Mouse (Mus musculus) urinary bladder, postnatal 0 days (tissue): ENCODE data around the gene Cd300ld5. TPM values are rescaled to one million over a fixed set of nuclear protein-coding genes. Genes with fewer than 3 reads are reported as not detected.

Source experiments
- polyA plus RNA-seq: library from polyadenylated mRNA; unstranded; fragments of >200 nt; fragmentation: Nextera tagmentation; extraction: Ambion mirVana; gene quantifications from 2 replicates; pipeline ENCODE4 v1.2.1, GENCODE M21; 2015

Gene Cd300ld5
- polyA plus RNA-seq: 0.16 TPM in 1 of 2 replicates, not detected in the other

DNA sequence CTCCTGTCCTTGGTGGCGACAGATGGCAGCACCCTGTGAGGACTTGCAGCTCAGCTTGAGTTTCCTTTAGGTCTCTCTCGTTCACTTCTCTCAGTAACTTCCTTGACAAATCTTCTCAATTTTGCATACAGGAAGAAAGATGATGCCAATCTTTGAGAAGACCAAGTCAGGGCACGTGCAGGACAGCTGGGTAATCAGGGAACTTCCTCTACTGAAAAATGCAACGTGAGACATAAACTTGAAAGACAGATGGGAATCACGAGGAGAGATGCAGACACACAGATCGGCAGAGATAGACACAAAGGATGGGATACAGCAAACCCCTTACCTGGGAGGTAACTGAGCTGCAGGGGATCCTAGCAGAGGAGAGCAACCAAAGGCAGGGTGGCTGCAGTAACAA, at the start of gene Cd300ld5:
Gene Cd300ld5, minus strand, starts transcription at position 101 of the 400 bp plus-strand sequence.

DNA sequence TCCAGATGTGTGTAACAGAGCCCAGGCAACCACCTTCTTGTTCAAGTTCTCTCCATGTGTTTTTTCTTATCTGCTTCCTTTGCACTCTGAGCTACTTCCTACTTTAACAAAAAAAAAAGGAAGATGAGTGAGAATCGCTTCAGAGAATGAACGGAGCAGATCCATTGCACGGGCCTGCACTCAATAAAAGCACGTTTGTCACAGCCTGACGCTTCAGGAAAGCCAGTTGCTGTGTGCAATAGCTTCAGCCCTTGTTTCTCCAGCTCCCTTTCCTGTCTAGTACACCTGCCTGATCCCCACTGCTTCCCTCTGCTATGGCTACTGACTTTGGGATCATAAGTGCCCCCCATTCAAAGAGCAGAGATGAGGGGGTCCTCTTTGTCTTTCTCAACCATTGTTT, 24.5 kb upstream of the Cd300ld5 start, which contains the start of gene Cd300e:
Gene Cd300e, minus strand, starts transcription at position 101 of the 400 bp plus-strand sequence.

DNA sequence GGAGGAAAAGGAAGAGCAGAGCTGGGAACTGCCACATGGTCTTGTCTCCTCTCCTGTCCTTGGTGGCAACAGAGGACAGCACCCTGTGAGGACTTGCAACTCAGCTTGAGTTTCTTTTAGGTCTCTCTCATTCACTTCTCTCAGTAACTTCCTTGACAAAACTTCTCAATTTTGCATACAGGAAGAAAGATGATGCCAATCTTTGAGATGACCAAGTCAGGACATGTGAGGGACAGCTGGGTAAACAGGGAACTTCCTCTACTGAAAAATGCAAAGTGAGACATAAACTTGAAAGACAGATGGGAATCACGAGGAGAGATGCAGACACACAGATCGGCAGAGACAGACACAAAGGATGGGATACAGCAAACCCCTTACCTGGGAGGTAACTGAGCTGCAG, 10.7 kb upstream of the Cd300ld5 start, which contains the start of gene Cd300ld3:
Gene Cd300ld3, minus strand, starts transcription at position 151 of the 400 bp plus-strand sequence.

DNA sequence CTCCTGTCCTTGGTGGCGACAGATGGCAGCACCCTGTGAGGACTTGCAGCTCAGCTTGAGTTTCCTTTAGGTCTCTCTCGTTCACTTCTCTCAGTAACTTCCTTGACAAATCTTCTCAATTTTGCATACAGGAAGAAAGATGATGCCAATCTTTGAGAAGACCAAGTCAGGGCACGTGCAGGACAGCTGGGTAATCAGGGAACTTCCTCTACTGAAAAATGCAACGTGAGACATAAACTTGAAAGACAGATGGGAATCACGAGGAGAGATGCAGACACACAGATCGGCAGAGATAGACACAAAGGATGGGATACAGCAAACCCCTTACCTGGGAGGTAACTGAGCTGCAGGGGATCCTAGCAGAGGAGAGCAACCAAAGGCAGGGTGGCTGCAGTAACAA, 10.7 kb downstream of the Cd300ld5 start, which contains the start of gene Cd300ld4:
Gene Cd300ld4, minus strand, starts transcription at position 101 of the 400 bp plus-strand sequence.

GRCm38 (mm10) chr11:115016093-115016492, 21.5 kb downstream of the Cd300ld5 start, which contains the start of gene Cd300ld2:
Cd300ld2 (minus strand) TSS chr11:115016193.

GRCm38 (mm10) chr11:115001474-115002040, 36.0 kb downstream of the Cd300ld5 start, which contains the start of gene Cd300c2:
Cd300c2 (minus strand) TSS chr11:115001880.

DNA sequence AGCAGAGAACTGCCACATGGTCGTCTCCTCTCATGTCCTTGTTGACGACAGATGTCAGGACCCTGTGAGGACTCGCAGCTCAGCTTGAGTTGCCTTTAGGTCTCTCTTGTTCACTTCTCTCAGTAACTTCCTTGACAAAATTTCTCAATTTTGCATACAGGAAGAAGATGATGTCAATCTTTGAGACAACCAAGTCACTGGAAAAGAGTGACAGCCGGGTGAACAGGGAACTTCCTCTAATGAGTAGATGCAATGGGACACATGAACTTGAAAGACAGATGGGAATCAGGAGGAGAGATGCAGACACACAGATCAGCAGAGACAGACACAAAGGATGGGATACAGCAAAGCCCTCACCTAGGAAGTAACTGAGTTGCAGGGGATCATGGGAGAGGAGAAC, 47.8 kb downstream of the Cd300ld5 start, which contains the start of gene Cd300ld:
Gene Cd300ld, minus strand, starts transcription at position 130 of the 400 bp plus-strand sequence.

Other genes with a start within 250 kb of the Cd300ld5 start
- gene Btbd17, start 241.8 kb downstream of the Cd300ld5 start, polyA plus RNA-seq: not detected in 2 replicates
- gene Gpr142, start 238.8 kb downstream of the Cd300ld5 start, polyA plus RNA-seq: not detected in 2 replicates
- 4.9 and 5.6 TPM in 2 replicates for gene Gprc5c, start 186.6 kb downstream of the Cd300ld5 start, polyA plus RNA-seq
- gene Cd300a, start 147.7 kb downstream of the Cd300ld5 start, polyA plus RNA-seq: 2.0 and 3.5 TPM in 2 replicates
- gene Cd300lb, start 103.4 kb downstream of the Cd300ld5 start, polyA plus RNA-seq: 1.3 and 4.5 TPM in 2 replicates
- not detected in 2 replicates for gene Cd300c, start 68.6 kb downstream of the Cd300ld5 start, polyA plus RNA-seq
- gene Cd300ld, start 47.8 kb downstream of the Cd300ld5 start, polyA plus RNA-seq: 1.1 and 3.8 TPM in 2 replicates
- 2.9 and 8.2 TPM in 2 replicates for gene Cd300c2, start 35.9 kb downstream of the Cd300ld5 start, polyA plus RNA-seq
- not detected in 2 replicates for gene Cd300ld2, start 21.6 kb downstream of the Cd300ld5 start, polyA plus RNA-seq
- 0.16 TPM in 1 of 2 replicates, not detected in the other for gene Cd300ld4, start 10.8 kb downstream of the Cd300ld5 start, polyA plus RNA-seq
- gene Cd300ld3, start 10.6 kb upstream of the Cd300ld5 start, polyA plus RNA-seq: not detected in 2 replicates
- not detected in 2 replicates for gene Cd300e, start 24.4 kb upstream of the Cd300ld5 start, polyA plus RNA-seq
- 0.52 and 0.54 TPM in 2 replicates for gene Rab37, start 53.7 kb upstream of the Cd300ld5 start, polyA plus RNA-seq
- 1.1 and 9.2 TPM in 2 replicates for gene Cd300lf, start 96.2 kb upstream of the Cd300ld5 start, polyA plus RNA-seq
- 87.0 and 97.9 TPM in 2 replicates for gene Slc9a3r1, start 125.6 kb upstream of the Cd300ld5 start, polyA plus RNA-seq
- 9.5 and 12.8 TPM in 2 replicates for gene Tmem104, start 149.7 kb upstream of the Cd300ld5 start, polyA plus RNA-seq
- 14.3 and 23.2 TPM in 2 replicates for gene Nat9, start 150.1 kb upstream of the Cd300ld5 start, polyA plus RNA-seq
- gene Grin2c, start 229.5 kb upstream of the Cd300ld5 start, polyA plus RNA-seq: 0.16 and 0.17 TPM in 2 replicates
- 5.7 and 6.2 TPM in 2 replicates for gene Fdxr, start 239.3 kb upstream of the Cd300ld5 start, polyA plus RNA-seq